Mouse (Mus musculus): ENCODE data around the gene Olfr612.
"Not testable (repeated sequence)": the region's sequence is repeated elsewhere in the genome, so short reads cannot be mapped to it uniquely, and the experiment has no call there.

The Olfr612 gene

DNA sequence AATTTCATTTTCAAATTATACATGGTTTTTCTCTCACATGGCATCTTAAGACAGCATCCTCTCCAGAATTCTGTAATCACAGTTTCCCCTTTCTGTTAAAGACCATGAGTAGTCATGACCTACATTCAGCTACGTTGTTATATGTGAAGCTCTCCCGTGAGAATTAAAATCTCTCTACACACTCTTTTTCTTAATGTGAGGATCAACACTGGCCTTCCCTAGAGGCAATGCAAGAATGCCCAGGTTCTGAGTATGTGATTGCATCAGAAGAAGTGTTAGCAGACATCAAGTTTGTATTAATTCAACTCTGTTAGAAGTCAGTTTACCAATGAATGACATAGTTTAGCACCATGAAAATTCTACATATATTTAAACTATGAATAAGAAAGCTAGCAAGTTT lies at the start of gene Olfr612:
Olfr612 (minus strand) TSS at position 101 of the 400 bp plus-strand sequence.
- not testable (repeated sequence) for DNase-seq

- no peak for DNase-seq
These were observed 47.3 kb upstream of the Olfr612 start, which contains the start of gene Olfr618 for GRCm38 (mm10) chr7:103589803-103590202. TSS of gene Olfr618 (plus strand) at chr7:103590103.

DNA sequence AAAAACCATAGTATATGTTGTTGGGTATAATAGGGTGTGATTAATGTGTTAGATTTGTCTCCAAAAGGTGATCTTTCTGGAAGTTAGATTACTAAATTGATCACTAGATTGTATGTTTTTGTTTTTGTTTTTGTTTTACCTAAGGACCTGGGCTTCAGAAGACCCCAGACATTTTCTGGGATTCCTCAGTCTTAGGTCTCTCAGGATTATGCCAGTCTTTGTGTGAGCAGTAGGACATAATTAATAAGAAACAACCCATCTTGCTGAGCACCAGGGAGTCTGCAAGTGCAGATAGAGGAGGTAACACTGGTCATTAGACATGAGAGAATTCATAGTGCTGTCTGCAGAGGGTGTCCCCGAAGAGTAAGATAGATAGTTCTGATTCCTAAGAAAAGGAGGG lies 30.2 kb upstream of the Olfr612 start, which contains the start of gene Olfr617:
Olfr617 (plus strand) TSS at position 301 of the 400 bp plus-strand sequence.
- no peak for DNase-seq

- DNase-seq, result no peak
These were observed 26.5 kb upstream of the Olfr612 start, which contains the start of gene Olfr616 for GRCm38 (mm10) chr7:103569043-103569442. TSS of gene Olfr616 (minus strand) at chr7:103569143.

GRCm38 (mm10) chr7:103555779-103556178 lies 13.3 kb upstream of the Olfr612 start, which contains the start of gene Olfr615:
TSS of gene Olfr615 (plus strand) at chr7:103556079.
- DNase-seq, result no peak

GRCm38 (mm10) chr7:103547774-103548173 lies 5.3 kb upstream of the Olfr612 start, which contains the start of gene Olfr613:
TSS of gene Olfr613 (plus strand) at chr7:103548074.
- DNase-seq, result no peak

GRCm38 (mm10) chr7:103520746-103521145 lies 21.8 kb downstream of the Olfr612 start, which contains the start of gene Olfr611:
TSS of gene Olfr611 (minus strand) at chr7:103520846.
- DNase-seq, result not testable (repeated sequence)

- DNase-seq, result no peak
These were observed 30.5 kb downstream of the Olfr612 start, which contains the start of gene Olfr610 for GRCm38 (mm10) chr7:103512022-103512421. TSS of gene Olfr610 (minus strand) at chr7:103512122.

- DNase-seq, result no peak
These were observed 44.6 kb downstream of the Olfr612 start, which contains the start of gene Olfr609 for GRCm38 (mm10) chr7:103497962-103498361. TSS of gene Olfr609 (minus strand) at chr7:103498062.
